Mouse (Mus musculus) splenic B cell, adult 2 months (primary cell): ENCODE measurements around the gene Urah.

Experiments used
- DNase-seq: peaks from one replicate; pipeline ENCODE4 v3.0.0-alpha.2; 2011; ENCODE audit warnings: low read depth, low spot score
- H3K27me3 ChIP-seq: 2 replicates; pipeline ENCODE4 v1.6.1; 2012; ENCODE audit warnings: mild to moderate bottlenecking, low read length, moderate library complexity, mixed read lengths; ENCODE audit not compliant: control insufficient read depth, poor library complexity, insufficient read depth, severe bottlenecking
- H3K36me3 ChIP-seq: 2 replicates; pipeline ENCODE4 v1.6.1; 2012; ENCODE audit warnings: mild to moderate bottlenecking, low read length, moderate library complexity, mixed read lengths; ENCODE audit not compliant: control insufficient read depth, poor library complexity, insufficient read depth, severe bottlenecking

The Urah gene

DNA sequence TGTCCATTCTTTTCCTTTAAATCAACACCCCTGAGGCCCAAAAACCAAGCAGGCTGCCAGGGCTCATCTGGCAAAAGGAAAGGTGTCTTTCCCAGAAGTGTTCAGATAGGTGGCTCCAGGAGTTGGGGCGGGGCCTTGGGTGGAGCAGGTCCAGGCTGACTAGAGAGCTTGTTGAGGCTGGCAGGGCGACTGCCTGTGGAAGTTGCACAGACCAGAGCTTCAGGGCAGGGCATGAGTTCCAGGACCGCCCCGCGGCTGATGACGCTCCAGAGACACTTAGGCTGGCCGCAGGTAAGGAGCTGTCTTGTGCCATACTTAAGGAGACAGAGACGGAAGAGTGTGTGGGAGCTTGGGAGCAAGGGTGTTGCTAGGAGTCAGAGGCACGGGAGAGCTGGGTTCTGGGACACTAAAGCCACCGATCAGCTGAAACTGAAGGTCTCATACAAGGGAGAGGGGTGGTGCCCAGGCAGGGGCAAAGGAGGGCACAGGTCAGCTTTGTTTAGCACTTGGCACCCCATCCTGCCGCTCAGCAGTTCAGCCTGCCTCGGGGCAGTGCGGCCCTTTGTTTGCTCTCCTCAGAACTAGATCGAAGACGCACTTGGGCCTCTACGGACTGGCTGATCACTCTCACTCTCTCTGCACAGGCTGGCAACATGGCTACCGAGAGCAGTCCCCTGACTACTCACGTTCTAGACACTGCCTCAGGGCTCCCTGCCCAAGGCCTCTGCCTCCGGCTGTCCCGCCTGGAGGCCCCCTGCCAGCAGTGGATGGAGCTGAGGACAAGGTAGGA, at the start of gene Urah:
Gene Urah, plus strand, starts transcription at position 51 of the 790 bp plus-strand sequence.
- DNase-seq: no peak
- Histone ChIP-seq H3K27me3 (no peaks in the 10 kb centered on the region), H3K36me3 (no peaks in the 10 kb centered on the region)

DNA sequence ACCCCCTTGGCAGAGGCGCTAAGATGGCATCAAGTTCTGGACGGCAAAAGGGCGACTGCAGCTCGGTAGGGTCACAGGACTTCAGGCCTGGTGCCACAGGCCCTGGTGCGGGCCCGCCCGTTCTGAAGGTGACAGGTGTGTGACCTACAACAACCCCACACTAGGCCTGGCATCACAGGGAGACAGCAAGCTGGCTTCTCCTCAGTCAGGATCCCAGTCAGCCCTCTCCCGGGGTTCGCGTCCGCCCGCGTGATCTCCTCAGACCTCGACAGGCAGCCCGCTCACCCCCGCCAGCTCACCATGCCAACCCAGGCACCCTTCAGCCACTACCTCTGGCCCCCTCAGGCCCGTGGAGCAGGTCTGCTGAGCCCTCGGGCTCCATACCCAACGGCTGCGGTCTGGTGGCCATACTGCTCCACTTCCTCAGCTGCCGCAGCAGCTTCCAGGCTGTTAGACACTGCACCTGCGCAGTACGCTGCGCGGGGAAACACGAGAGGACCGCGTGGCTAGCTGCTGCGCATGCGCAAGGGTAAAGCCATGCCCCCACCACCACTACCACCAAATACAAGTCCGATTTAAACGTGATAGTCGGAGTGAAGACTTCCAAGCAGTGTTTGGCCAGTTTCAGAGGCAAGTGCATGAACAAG, 47.3 kb upstream of the Urah start, which contains the start of gene Syce1:
Gene Syce1, minus strand, starts transcription at position 447 of the 647 bp plus-strand sequence.
- H3K27me3 ChIP-seq: no peaks in the 10 kb centered on the region
- no peak for DNase-seq
- no peaks in the 10 kb centered on the region for H3K36me3 ChIP-seq

DNA sequence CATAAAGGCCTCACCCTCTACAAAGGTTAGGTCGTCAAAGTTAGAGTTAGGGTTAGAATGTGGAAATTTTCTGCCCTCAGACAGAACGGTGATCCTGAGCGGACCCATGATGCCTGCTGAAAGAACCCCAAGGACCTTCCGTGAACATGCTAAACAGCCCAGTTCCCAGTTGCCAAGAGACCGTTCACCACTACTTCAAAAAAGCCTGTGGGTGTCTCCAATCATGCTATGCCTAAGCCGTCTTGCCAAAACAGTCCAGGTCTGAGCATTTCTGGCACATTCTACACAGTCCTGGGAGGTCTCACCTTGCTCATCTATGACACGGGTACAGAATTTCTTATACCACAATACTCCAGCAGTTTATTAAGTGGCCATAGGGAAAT, 46.8 kb upstream of the Urah start:
- DNase-seq: no peak

DNA sequence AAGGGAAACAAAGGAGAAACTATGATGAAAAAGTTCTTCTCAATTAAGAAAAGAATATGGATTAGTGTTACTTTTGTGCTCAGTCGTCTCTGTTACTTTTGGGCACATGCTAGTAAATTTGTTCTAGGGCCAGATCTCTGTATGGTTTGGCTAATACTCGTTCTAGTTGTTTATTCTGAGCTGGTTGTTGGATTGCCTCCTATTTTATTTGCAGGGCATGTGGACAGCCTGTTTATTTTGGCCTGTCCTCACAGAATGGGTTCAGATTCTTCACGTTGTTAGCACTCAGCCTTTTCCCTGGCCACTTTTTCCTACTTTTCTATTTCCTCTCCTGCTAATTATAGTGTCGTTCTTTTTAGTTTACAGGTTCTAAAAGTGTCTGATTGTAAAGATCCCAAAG, 41.3 kb upstream of the Urah start:
- no peak for DNase-seq
- no peaks in the 10 kb centered on the region for H3K36me3 ChIP-seq

More for the DNA sequence above, 46.8 kb upstream of the Urah start:
- Histone ChIP-seq H3K27me3 (no peaks in the 10 kb centered on the region), H3K36me3 (no peaks in the 10 kb centered on the region)

DNA sequence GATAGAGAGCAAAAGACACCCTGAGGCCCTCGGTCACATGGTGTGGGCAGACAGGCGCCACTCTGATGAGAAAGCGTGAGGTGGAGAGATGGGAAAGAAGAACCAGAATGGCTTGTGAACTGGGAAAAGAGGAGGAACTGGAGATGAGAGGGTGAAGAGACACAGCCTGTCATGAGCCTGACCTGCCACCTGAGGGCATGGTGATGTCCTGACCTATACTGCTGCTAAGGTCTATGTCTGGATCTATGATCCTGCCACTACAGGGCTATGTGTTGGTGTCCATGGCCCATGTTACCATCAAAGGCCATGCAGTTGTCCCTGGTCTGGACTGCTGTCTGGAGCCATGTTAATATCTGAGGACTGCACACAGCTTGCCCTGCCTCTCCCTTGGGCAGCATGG, 37.2 kb upstream of the Urah start:
- Histone ChIP-seq H3K36me3 (no peaks in the 10 kb centered on the region), H3K27me3 (no peaks in the 10 kb centered on the region)
- no peak for DNase-seq

More for the DNA sequence above, 41.3 kb upstream of the Urah start:
- no peaks in the 10 kb centered on the region for H3K27me3 ChIP-seq

DNA sequence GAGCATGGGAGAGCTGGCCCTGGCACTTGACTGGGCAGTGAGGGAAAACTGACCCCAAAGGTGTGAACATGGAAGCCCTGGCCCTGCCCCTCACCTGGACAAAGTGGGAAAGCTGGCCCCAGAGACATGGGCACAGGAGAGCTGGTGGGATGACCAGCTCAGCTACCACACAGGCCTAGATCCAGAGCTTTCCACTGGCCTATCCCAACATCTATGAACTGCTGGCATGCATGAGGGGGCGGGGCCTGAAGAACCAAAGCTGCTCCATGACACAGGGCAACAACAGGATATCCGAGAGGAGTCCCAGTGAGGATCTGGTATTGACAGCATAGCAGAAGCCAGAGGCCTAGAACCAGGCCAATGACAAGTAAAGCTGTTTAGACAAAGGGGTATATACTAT, 36.6 kb upstream of the Urah start:
- Histone ChIP-seq H3K27me3 (no peaks in the 10 kb centered on the region), H3K36me3 (no peaks in the 10 kb centered on the region)
- no peak for DNase-seq

DNA sequence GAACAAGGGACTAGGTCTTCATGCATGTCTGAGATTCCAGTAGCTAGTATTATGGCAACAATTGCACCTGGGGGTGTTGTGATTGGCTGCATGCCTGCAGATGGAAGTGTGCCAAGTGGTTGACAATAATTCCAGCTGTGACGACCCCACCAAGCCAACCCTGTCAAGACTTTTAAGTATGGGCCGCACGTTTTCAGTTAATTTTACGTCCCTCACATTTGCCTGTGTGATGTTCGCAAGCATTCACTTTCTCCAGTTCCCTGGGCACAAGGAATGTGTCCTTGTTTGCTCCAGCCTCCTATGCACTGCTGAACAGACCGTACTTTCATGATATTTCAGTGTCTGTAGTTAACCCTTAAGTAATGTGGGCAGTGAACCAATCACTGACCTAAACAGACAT, 32.2 kb upstream of the Urah start:
- no peaks in the 10 kb centered on the region for H3K27me3 ChIP-seq
- DNase-seq: no peak
- H3K36me3 ChIP-seq: no peaks in the 10 kb centered on the region

DNA sequence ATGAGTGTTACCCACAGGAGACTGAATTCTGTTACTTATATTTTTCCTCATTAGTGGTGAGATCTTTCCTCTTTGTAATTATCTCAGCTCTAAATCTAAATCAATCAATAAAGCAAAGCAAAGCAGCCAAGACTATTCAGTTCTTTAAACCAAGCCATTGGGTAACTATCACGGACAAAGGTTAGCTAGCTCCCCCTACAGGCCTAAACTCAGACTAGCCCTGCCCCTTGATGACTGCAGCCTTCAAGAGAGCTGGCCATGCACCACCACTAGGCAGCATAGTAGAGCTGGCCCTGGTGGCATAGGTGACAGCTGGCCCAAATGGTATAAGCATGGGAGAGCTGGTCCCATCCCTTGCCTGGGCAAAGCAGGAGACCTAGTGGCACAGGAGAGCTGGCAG, 29.1 kb upstream of the Urah start:
- H3K36me3 ChIP-seq: no peaks in the 10 kb centered on the region
- no peaks in the 10 kb centered on the region for H3K27me3 ChIP-seq
- peak; percentile 44 for DNase-seq

DNA sequence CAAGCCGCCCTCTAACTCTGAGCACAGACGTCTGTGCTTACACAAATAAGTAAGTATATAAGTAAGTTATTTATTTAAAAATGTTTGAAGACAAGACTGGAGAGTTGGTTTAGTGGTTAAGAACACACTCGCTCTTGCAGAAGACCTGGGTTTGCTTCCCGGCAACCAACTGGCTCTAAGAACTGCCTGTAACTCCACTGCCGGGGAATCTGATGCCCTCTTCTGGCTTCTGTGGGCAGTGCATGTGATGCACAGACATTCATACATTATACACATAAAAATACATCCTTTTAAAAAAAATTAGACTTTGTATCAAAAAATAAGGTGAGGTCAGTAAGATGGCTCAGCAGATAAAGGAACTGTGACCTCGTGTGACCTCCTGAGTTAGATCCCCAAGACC, 24.3 kb upstream of the Urah start:
- no peaks in the 10 kb centered on the region for H3K36me3 ChIP-seq
- peak; percentile 19 for DNase-seq
- no peaks in the 10 kb centered on the region for H3K27me3 ChIP-seq

DNA sequence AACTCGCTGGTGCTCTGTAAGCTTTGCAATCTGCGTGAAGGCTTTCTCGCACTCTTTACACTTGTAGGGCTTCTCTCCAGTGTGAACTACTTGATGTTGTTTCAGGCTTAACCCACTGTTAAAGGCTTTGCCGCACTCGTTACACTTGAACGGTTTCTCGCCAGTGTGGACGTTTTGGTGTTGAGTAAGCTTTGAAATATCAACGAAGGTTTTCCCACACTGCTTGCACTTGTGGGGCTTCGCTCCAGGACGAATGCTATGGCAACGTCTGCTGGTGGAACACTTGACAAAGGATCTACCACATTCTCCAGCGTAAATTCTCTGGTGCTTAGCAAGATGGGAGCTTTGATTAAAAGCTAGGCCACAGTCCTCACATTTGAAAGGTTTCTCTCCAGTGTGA, 23.1 kb upstream of the Urah start:
- H3K27me3 ChIP-seq: no peaks in the 10 kb centered on the region
- DNase-seq: no peak
- no peaks in the 10 kb centered on the region for H3K36me3 ChIP-seq

DNA sequence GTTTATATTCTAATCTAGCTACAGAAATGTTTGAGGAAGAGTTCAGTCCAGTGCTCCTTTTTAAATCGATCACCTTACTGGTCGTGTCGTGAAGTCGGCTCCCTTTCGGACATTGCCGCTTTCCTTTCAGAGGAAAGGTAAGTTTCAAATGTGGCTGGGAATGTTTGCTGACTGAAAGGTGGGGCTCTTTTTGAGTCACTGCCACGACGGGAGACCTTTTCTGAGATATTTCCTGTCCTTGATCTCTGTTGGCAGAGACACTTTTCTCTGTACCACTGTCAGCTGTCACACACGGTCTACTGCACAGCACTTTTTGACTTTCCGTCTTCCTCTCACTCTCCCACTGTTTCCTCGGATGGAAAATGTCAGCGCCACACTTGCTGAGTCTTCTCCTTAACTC, 22.0 kb upstream of the Urah start:
- H3K27me3 ChIP-seq: no peaks in the 10 kb centered on the region
- no peak for DNase-seq
- H3K36me3 ChIP-seq: no peaks in the 10 kb centered on the region

DNA sequence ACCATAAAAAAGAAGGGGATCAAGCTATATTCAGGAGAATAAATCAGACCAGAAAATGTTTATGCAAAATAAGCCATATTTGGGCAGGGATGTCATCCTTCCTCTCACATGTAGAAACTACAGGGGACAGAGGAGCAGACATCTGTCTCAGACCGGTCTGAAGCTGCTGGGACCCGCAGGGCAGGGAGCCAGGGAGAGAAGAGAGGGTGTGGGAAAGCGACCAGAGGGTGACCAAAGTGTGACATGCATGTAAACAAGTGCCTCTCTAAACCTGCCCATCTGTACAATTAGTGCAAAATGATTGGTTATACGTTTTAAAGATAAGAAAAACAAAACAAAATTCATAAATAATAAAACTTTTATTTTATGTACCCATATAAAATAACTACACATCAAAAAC, 14.6 kb upstream of the Urah start:
- Histone ChIP-seq H3K36me3 (no peaks in the 10 kb centered on the region), H3K27me3 (0 out of 2 replicates have a peak, but pooled peaks cover 1% of the 10 kb centered on the region)
- no peak for DNase-seq

DNA sequence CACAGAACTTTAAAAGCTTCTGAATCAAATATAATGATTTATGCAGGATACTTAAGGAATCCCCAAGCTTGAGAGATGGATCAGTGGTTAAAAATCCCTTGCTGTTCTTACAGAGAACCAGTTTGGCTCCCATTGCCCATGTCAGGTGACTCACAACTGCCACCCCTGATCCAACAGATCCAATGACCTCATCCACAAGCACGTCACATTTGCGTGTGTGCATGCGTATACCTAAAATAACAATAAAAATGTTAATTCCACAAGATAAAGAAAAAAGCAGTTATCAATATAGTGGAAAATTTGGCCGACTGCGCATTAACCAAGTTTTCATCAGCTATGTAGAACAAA, 13.5 kb upstream of the Urah start:
- DNase-seq: no peak
- Histone ChIP-seq H3K27me3 (0 out of 2 replicates have a peak, but pooled peaks cover 1% of the 10 kb centered on the region), H3K36me3 (no peaks in the 10 kb centered on the region)

DNA sequence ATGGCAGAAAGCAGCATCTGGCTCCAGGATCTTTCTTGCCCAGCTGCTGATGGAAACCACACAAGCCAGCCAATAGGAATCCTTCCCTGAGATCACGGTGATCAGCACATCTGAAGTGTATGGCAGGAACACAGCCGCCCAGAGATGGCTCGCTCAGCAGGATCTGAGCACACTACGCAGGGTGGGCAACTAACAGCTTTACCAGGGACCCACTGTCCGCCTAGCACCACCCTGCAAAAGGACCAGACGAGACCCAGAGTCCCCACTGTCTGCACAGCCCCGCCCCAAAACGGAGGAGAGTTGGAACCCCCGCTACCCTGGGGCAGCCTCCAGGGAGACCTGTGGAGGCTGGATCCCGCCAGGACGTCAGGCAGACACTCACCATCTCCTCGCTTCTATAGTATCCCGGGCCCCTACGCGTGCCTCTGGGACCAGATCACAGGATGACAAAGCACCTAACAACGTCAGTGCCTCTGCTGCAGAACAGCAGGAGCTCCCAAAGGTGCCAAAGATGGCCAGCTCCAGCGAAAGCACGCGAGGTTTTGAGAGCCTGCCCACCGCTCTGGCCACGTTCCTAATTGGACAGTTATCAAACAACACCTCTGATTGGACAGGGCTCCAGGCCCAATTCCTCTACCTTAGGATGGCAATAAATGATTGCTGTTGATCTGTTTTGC, 13.0 kb upstream of the Urah start, which contains the start of gene Zfp941:
Gene Zfp941, minus strand, starts transcription at position 526 of the 677 bp plus-strand sequence.
- DNase-seq: no peak
- Histone ChIP-seq H3K27me3 (0 out of 2 replicates have a peak, but pooled peaks cover 1% of the 10 kb centered on the region), H3K36me3 (no peaks in the 10 kb centered on the region)

DNA sequence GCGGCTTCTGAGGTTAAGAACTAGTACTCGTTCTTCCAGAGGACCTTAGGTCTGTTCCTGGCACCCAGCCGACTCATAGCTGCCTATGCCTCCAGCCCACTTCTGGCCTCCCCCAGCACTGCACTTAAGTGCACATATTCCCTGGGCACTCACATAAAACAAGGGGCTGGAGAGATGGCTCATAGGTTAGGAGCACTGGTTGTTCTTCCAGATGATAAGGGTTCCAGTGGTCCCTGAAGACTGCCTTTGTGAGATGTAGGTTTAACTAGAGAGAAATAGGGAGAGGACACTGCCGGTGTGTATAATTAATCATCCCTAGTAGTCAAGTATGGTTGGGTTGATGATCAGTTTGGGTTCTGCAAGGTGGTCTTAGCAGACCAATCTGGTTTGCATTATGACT, 12.1 kb upstream of the Urah start:
- no peak for DNase-seq
- no peaks in the 10 kb centered on the region for H3K36me3 ChIP-seq
- 0 out of 2 replicates have a peak, but pooled peaks cover 1% of the 10 kb centered on the region for H3K27me3 ChIP-seq
